17 mouse cellular contexts compared by ENCODE assay signal in the genomic region with DNA sequence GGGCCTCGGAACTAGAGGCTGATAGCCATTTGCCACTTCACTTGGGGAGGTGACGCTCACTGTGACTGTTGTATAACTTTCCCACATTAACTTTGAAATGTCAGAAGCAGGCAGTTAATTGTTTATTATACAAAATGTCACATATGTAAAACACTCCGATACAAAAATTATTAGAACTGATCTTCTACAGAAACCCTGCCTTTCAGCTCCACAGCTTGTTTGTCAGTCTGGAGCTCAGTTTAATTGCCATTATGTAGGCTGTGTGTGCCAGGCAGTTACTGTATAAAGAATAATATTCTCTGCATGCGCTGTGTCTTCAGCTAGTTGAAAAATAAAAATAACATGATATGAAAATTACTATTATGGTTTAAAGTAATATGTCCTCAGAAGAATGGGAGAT.
"Had no signal": no experiment of that assay in that cellular context is flagged by ENCODE, and none has a peak within 500 bp of the region (broad histone marks: within the 10 kb centered on the region; RNA-seq: fewer than 3 reads in every experiment).

No protein-coding gene starts in this region.

- H3K27me3 ChIP-seq: limb, embryonic 13.5 days; liver, embryonic 12.5 days; liver, embryonic 15.5 days; lung, embryonic 15.5 days; megakaryocyte, embryonic 14.5 days; neural tube, embryonic 12.5 days had no signal

- H3K4me3 ChIP-seq: limb, embryonic 10.5 days; limb, embryonic 13.5 days; liver, embryonic 12.5 days; liver, embryonic 15.5 days; lung, embryonic 15.5 days; megakaryocyte, embryonic 14.5 days; midbrain, embryonic 10.5 days; neural tube, embryonic 12.5 days had no signal

- H3K27ac ChIP-seq: limb, embryonic 10.5 days; limb, embryonic 13.5 days; liver, embryonic 12.5 days; liver, embryonic 15.5 days; lung, embryonic 15.5 days; midbrain, embryonic 10.5 days; neural tube, embryonic 12.5 days had no signal

- DNase-seq: kidney, adult 18-20 months; kidney, adult 9 months; kidney, postnatal 14 days; kidney, postnatal 4 days; liver; lung, postnatal 10 days; midbrain, embryonic 14.5 days; thymus, adult 18-20 months; thymus, postnatal 36 days had no signal

- H3K4me2 ChIP-seq: limb, embryonic 13.5 days; liver, embryonic 12.5 days; liver, embryonic 15.5 days; lung, embryonic 15.5 days; neural tube, embryonic 12.5 days had no signal

- ATAC-seq: liver, embryonic 12.5 days had no signal

- H3K9me3 ChIP-seq: limb, embryonic 10.5 days; limb, embryonic 13.5 days; liver, embryonic 12.5 days; liver, embryonic 15.5 days; lung, embryonic 15.5 days; megakaryocyte, embryonic 14.5 days; midbrain, embryonic 10.5 days; neural tube, embryonic 12.5 days had no signal

- H3K36me3 ChIP-seq: limb, embryonic 10.5 days; limb, embryonic 13.5 days; liver, embryonic 12.5 days; liver, embryonic 15.5 days; lung, embryonic 15.5 days; midbrain, embryonic 10.5 days; neural tube, embryonic 12.5 days had no signal

- H3K9ac ChIP-seq: limb, embryonic 13.5 days; liver, embryonic 12.5 days; liver, embryonic 15.5 days; lung, embryonic 15.5 days; neural tube, embryonic 12.5 days had no signal

- H3K4me1 ChIP-seq: liver, embryonic 12.5 days; liver, embryonic 15.5 days; lung, embryonic 15.5 days had no signal
